Mouse (Mus musculus) yolk sac, embryonic 10.5 days (tissue): Measurements from ENCODE around the gene Grin2d.

Source experiments
- DNase-seq: peaks from one replicate; pipeline ENCODE4 v3.0.0-alpha.2; 2017; ENCODE audit warnings: low spot score

Gene Grin2d

DNA sequence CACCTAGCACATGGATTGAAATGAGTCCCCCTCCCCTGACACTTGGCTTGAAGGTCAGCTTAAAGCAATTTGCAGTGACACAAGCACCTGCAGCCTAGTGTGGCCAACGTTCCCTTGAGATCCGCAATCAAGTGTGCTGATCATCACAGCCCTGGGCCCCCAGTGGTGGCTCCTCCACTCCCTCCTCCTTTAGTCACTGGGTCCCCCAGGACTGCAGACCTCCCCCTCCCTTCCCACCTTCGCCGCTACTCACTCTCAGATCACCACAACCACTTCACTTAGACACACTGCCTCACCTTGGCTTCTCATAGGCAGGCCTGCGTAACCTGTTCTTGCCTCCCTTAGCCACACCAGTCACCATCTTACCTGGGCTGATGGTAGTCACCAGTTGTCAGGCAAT is 72.2 kb downstream of the Grin2d start:
- no peak for DNase-seq

DNA sequence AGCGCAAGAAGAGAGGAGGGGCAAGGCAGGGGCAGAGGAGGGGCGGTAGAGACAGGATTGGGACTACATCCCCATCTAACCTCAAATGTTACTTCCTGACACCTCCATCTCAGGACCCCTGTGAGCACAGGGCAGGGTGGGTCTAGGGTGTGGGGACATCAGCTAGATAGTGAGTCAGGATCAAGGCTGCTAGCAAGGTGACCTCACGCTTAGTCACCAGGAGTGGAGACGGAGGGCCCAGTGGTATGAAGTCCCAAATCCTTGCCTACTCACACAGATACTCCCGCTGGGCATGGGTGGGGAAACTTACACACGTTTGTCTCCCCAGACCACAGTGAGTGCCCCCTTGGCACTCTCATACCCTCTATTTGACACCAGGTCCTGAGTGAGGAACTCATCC is 75.6 kb downstream of the Grin2d start:
- no peak for DNase-seq

DNA sequence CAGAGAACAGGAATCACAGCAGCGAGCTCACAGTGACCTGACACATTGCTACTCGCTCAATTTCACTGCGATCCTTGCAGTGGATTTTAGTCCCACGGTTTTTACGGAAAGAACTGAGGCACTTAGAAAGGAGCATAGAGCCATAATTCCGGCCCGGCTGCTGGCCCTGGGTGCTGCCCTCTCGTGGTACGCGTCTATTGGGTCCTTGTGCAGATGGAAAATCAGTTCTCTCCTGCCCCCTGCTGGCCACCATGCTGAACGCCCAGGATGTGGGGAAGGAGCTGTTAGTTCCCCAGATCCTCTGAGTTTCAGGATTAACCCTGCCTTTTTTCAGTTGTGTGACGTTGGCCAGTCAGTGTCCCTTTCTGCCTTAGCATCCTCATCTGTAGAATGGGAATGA is 76.8 kb downstream of the Grin2d start:
- peak; percentile 83 for DNase-seq

DNA sequence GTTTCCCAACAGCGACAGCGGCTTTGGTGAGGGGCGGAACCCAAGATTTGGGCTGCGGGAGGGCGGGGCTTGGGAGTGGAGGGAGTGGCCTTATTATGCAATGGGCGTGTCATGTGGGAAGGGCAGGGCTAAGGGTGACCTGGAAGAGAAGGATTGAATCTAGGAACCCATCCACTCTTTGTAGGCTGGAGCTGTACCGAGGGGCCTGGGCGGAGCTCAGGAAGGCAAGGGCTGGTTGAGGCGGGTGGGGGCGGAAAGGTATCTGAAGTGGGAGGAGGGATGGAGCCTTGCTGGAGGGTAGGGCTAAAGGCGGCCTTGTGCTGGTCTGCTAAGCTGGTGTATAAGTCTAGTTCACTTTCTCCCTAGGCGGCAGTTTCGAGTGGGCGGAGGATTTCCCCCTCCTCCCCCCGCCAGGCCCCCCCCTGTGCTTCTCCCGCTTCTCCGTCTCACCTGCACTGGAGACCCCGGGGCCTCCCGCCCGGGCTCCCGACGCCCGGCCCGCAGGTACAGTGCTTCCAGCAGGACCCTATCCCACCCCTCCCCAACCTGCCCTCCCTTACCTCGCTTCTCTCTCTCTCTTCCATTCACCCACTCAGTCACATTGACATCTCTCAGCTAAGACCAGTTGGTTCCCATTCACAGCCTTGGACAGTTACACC is 77.5 kb downstream of the Grin2d start:
- DNase-seq = peak; percentile 48

DNA sequence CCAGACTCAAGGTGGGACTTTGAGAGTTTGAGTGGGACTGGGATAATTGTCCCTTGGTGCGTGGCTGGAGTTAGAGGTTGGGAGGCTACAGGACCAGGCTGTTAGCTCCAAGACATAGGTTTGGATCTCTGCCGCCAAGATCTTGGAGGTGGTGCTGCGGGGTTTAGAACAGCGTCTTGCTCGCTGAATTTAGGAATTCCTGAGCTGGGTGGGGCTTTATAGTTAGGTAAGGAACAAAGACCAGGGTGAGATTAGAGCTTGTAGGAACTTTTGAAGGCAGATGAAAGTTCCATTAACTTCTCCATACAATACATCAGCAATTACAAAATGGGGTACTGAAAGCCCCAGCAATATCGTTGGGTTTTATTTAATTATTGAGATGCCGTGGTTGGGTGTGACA is 78.2 kb downstream of the Grin2d start:
- no peak for DNase-seq

DNA sequence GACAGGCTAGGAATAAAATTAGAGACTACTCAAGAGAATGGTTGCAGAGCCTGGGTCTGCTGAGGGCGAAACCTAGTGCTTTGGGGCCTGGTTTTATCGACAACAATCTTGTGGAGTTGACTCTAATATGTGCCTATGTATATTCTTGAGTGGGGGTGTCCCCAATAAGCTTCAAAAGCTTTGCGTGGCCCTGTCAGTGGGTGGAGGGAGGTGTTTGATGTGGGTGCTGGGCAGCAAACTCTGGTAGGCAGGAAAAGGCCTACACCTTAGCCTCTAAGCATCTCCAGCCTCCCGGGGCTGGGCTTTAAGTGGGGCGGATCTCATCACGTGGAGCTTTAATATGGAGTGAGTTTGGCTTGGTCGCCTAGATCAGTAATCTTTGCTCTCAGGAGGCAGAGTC is 79.2 kb downstream of the Grin2d start:
- no peak for DNase-seq

DNA sequence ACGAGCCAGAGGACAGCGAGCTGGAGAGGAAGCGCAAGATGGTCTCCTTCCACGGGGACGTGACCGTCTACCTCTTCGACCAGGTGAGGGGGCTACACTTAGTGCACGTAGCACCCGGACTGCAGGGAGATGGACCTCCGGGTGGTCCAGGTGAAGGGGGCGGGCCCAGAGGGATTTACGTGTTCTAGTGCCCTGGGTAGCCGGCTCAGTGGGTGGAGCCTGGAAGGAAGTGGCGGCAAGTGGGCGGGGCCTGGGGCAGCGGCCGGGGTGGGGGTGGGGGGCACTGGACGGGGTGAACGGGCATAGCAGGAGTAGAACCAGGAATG is 79.7 kb downstream of the Grin2d start:
- peak; percentile 56 for DNase-seq

DNA sequence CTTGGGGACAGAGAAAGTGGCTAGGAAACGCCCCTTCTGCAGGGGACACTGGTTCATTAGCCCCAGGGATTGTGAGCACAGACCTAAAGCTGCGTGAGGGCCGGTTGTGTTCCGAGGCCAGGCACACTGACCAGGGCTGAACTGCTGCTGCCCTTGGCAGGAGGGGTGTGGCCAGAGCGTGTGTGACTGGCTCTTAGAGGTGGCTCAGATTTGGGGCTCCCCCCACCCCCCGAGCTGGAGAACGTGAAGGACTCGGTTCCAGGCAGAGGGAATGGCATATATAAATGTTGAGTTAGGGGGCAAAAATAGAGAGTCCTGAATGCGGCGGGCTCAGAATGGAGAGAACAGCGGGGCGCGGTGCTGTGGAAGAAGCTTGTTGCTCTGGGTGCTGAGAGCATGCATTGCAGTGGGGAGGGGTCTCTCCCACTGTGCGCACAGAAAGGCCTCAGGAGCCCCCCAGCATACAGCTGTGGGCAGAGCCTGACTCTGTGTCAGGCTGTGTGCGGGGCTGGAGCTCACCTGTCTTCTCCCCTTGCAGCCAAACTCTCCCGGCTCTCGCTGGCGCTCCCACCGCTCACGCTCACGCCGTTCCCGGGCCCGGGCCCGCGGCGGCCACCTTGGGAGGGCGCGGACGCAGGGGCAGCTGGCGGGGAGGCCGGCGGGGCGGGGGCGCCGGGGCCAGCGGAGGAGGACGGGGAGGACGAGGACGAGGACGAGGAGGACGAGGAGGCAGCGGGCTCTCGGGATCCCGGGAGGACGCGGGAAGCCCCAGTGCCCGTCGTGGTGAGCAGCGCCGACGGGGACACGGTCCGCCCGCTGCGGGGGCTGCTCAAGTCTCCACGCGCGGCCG is 80.3 kb downstream of the Grin2d start:
- DNase-seq = no peak

DNA sequence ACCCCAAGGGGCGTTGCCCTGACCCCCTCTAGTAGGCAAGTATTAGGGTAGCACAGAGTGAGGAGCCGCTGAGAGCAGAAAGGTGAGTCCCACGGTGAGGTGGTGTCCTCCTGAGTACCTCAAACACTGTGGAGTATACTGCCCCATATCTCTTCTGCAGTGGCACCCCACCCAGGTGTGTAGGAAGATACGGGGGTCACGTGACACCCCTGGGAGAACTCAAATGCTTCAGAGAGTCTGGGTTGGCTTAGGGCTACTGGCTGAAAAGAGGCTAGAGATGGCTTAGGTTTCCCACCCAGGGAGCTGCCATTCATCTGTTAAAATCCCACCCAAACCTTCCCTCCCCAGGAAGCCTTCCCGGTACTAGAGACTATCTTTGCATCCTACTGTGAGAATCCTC is 81.2 kb downstream of the Grin2d start:
- no peak for DNase-seq

DNA sequence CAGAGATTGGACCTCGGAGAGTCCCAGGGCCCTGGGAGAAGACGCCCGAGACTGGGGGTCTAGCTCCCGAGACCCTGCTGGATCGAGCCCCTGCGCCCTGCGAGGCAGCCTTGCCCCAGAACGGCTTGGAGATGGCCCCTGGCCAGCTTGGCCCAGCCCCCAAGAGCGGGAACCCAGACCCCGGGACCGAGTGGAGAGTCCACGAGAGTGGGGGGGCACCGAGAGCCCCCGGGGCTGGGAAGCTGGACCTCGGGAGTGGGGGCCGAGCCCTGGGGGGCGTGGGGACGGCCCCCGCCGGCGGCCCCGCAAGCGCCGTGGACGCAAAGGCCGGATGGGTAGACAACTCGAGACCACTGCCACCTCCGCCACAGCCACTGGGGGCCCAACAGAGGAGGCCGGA is 83.2 kb downstream of the Grin2d start:
- no peak for DNase-seq

DNA sequence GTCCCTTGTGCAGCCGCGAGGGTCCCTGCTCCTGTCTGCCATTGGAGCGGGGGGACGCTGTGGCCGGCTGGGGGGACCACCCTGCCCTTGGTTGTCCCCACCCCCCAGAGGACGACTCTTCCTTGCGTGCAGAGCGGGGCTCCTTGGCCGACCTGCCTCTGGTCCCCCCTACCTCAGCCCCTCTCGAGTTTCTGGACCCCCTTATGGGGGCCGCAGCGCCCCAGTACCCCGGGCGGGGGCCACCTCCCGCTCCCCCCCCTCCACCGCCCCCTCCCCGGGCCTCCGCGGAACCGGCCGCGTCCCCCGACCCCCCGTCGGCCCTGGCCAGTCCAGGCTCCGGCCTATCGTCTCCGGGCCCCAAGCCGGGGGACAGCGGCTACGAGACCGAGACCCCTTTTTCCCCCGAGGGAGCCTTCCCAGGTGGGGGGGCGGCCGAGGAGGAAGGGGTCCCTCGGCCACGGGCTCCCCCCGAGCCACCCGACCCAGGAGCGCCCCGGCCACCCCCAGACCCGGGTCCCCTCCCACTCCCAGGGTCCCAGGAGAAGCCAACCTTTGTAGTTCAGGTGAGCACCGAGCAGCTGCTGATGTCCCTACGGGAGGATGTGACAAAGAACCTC is 84.1 kb downstream of the Grin2d start:
- no peak for DNase-seq

DNA sequence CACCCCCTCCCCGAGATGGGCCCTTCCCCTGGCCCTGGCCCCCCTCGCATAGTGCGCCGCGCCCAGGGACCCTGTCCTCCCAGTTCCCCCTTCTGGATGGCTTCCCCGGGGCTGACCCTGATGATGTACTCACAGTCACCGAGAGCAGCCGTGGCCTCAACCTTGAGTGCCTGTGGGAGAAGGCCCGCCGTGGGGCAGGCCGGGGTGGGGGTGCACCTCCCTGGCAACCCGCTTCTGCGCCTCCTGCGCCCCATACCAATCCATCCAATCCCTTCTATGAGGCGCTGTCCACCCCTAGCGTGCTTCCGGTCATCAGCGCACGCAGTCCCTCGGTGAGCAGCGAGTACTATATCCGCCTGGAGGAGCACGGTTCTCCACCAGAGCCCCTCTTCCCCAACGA is 84.9 kb downstream of the Grin2d start:
- DNase-seq = no peak

DNA sequence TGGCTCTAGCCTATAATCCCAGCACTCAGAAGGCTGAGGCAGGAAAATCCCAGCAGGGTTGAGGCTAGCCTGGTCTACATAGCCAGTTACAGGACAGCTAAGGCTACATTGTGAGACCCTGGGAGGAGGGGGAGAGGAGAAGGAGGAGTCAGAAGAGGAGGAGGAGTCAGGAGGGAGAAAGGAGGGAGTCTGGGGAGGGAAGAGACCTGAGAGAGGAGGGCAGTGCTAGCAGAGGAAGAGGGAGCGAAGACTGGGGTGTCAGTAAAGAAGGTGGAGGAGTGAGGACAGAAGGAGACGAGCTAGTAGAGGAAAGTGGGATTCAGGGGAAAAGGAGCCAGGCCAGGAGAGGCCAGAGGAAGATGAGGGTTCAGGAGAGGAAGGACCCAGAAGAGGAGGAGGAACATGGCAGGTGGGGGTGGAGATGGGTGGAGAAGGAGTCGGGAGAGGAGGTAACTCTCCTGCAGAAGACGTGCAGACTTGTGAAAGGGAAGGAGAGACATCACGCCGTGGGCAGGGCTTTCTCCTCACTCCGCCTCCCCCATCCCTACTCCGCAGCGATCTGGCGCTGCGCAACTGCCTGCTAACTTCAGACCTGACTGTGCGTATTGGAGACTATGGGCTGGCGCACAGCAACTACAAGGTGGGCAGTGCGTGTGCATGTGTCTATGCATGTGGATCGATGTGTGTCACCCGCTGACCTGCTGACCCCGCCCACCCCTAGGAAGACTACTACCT is 86.3 kb downstream of the Grin2d start:
- DNase-seq = no peak

DNA sequence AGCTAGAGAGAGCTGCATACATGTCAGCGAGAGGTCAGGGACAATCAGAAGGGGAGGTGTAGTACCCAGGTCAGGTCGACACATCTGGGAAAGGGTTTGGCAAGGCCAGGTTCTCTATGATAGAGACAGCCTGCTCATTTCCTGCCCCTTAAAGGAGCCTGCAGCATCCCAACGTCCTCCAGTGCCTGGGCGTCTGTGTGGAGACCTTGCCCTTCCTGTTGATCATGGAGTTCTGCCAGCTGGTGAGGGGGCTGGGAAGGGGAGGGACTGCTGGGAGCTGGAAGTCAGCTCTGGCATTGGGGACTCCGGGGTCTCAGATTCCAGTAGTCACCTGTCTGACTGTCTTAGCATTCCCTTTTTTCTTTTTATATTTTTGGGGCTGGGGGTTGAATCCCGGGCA is 87.5 kb downstream of the Grin2d start:
- no peak for DNase-seq

DNA sequence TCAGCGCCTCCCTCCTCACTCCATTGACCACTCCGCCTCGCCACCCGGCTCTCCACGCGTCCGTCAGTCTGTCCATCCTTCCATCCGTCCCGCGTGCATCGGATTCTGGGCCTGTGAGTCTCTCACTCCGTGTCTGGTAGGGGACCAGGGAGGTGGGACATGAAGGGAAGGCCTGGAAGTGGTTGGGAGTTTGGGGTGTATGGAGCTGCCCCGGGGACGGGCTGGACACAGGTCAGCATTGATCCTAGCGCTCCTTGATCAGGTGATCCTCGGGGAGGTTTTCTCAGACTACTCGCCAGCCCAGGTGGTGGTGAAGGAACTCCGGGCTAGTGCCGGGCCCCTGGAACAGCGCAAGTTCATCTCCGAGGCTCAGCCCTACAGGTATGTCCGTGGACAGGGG is 90.5 kb downstream of the Grin2d start:
- no peak for DNase-seq

DNA sequence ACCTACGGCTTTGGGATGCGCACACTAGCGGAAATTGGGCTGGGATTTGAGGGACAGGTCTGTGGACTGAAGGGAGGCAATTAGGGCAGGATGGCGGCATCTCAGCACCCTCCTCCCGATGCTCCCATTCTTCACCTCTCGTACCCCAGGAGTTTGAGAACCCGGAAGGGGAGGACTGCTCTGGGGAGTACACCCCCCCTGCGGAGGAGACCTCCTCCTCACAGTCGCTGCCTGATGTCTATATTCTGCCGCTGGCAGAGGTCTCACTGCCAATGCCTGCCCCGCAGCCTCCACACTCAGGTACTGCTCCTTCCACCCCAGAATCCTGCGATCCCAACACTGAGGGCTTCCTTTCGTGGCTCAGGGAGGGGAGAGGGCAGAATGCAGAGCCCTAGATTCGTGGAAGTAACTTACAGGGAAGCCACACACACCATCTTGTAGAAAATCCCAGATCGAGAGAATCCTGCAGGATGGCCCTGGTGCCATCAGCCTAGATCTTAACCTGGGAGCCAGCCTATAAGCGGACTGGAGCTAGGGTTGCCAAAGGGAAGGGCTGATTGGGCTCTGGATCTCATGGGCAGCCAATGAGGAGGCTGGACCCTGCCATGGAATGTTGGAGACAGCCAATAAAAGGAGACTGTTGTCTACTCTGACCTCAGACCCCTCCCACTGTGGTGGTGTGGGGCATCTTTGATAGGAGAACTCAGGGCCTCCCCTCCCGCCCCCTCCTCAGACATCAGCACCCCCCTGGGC is 91.3 kb downstream of the Grin2d start:
- peak; percentile 69 for DNase-seq

DNA sequence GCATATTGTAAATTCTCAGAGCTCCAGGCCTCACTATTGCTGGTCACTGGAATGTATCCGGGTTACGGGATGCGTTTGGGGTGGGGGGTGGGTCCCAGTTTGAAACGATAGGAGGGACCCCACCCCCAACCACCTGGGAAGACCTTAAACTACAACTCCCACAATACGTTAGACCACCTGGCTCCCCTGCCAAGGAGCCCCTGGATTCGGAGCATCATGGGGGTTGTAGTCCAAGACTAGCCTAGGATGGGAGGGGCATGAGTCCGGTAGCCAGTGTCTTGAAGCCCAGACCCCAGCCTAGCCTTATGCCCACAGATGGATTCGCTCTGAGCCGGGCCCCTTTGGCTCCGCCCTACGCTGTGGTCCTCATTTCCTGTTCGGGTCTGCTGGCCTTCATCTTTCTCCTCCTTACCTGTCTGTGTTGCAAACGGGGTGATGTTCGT is 92.0 kb downstream of the Grin2d start:
- DNase-seq = peak; percentile 79

DNA sequence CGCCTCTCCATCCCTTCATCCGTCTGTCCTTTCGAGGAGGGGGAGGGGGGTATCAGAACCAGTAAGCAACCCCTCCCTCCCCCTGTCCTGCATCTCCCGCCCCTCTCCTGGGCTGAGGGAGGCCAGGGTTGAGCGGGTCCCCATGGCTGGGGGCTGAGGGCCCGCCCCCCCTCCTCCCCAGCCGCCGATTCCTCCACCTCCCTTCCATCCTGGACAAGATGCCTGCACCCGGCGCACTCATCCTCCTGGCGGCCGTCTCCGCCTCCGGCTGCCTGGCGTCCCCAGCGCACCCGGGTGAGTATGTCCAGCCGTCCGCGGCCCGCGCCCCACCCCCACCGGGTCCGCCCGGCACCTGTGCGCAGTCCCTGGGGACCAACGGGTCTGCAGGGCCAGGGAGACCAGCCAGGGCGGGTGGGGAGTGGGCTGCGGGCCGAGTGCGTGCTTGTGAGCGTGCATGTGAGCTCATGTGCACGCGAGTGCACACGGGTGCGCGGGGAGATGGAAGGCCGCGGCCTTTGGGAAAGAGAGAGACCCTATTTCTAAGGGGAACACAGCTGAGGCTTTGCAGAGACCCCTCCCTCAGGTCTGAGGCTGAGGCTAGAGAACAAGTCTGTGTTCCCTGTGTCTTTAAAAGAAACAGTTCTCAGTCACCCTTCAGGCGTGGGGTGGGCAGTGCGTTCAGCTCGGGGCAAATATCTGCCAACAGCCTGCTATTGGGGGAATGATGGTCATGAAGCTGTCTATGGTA is 92.6 kb downstream of the Grin2d start:
- DNase-seq = no peak

DNA sequence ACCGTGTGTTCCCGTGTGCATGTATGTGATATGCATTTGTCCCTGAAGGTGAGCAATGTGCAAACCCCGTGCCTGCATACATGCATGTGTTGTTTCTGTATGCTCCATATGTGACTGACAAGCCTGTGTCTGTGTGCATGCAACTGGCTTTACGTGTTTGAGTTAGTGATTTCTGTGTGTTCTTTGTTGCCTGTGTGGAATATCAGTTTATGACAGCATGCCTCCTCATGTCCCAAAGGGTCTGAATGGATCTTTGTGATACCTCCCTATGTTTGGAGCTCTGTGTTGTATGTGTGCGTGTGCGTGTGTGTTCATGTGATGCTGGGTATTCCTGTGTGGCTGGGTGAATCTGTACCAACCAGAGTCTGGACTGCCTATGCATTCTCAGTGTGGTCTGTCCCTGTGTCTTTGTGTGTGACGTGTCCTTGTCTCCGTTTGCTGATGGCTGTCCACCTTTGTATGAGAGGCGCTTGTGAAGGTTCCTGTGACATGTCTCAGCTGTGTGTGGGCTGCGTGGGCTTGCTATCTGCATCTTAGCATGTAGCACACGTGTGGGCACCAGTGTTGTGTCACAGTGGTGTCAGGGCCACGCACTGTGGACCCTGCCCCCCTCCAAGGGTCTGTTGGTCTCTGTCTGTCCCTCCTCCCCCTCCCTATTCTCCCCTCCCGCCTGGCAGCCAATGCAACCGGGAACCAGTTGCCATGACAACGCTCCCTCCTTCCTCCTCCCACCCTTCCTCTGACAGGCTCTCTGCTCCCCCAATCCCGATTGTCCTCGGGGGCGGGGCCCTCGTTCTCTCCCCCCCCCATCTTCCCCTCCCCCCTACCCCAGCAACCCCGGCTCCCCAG is 93.4 kb downstream of the Grin2d start, which contains the start of gene Sult2b1:
Gene Sult2b1, minus strand, starts transcription at position 146 of the 849 bp plus-strand sequence.
- peak; percentile 78 for DNase-seq

DNA sequence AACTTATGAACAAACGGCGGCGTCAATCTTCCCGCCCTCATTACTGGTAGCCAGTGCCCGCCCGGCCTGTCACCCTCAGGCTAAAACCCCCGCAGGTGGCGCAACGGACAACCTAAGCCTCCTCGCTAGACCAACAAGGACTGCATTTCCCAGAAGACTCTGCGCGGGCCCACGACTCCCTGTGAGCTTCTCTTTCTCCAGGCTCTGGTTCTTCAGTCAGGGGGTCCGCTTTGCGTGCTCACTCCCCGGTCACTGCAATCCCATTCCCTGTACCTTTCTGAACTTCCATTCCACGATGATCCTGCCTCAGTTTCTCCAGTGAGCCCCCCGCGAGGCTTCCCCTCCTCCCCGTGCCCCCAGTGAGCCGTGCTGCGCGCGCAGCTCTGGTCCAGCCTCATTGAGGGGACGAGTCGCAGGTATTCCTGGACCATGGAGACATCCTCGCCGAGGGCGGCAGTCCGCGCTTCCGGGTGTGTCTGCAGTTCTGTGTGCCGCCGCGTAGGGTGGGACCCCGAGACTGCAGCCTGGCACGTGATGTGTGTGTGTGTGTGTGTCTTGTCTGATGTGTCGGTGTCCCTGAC is 94.6 kb downstream of the Grin2d start, which contains the start of gene Lmtk3:
Gene Lmtk3, plus strand, starts transcription at position 228 of the 581 bp plus-strand sequence.
- DNase-seq = peak; percentile 85
